Mouse (Mus musculus) kidney, postnatal 0 days (tissue): Measurements from ENCODE around the gene Gm21149. TPM values are rescaled to one million over a fixed set of nuclear protein-coding genes. Genes with fewer than 3 reads are reported as not detected.
"Not testable (repeated sequence)": the region's sequence is repeated elsewhere in the genome, so short reads cannot be mapped to it uniquely, and the experiment has no call there.

ENCODE experiments used
- ATAC-seq: fragments of 200-750 bp; cut with Nextera tagmentation; replicated peaks from 2 replicates; pipeline ENCODE4 v1.8.0; 2017; ENCODE audit warnings: low read depth, moderate number of reproducible peaks, moderate TSS enrichment, moderate library complexity; ENCODE audit not compliant: low FRiP score
- DNase-seq: peaks from one replicate; pipeline ENCODE4 v3.0.0-alpha.2; 2016; ENCODE audit warnings: low spot score
- H3K27ac ChIP-seq: fragments of 300-500 bp; sonication (generic); 2 replicates; pipeline ENCODE4 v1.5.1; 2014; ENCODE audit warnings: mild to moderate bottlenecking
- H3K27me3 ChIP-seq: fragments of 300-500 bp; sonication (generic); 2 replicates; pipeline ENCODE4 v1.6.1; 2014; ENCODE audit warnings: low read length, mixed read lengths; ENCODE audit not compliant: insufficient read depth
- H3K36me3 ChIP-seq: fragments of 300-500 bp; sonication (generic); 2 replicates; pipeline ENCODE4 v1.6.1; 2014; ENCODE audit warnings: low read length, mixed read lengths; ENCODE audit not compliant: insufficient read depth
- H3K4me1 ChIP-seq: fragments of 300-500 bp; sonication (generic); replicated peaks from 2 replicates; pipeline ENCODE4 v1.6.1; 2014; ENCODE audit warnings: antibody characterized with exemption, low read length, mixed read lengths; ENCODE audit not compliant: insufficient read depth
- H3K4me2 ChIP-seq: fragments of 300-500 bp; sonication (generic); 2 replicates; pipeline ENCODE4 v1.6.1; 2014; ENCODE audit warnings: mild to moderate bottlenecking, low read length, moderate library complexity, mixed read lengths
- H3K4me3 ChIP-seq: fragments of 300-500 bp; sonication (generic); replicated peaks from 2 replicates; pipeline ENCODE4 v1.5.1; 2014; ENCODE audit warnings: low read depth, low read length
- H3K9ac ChIP-seq: fragments of 300-500 bp; sonication (generic); 2 replicates; pipeline ENCODE4 v1.6.1; 2014; ENCODE audit warnings: low read depth, low read length
- H3K9me3 ChIP-seq: fragments of 300-500 bp; sonication (generic); replicated peaks from 2 replicates; pipeline ENCODE4 v1.6.1; 2016; ENCODE audit warnings: low read length, inconsistent platforms, mixed read lengths
- CTCF ChIP-seq: IDR thresholded peaks from 2 replicates; pipeline ENCODE4 v1.5.1; 2016; ENCODE audit warnings: antibody characterized with exemption, low read depth, mild to moderate bottlenecking, moderate library complexity
- WGBS: fragments of 180-500 bp; shearing (Covaris S2); extraction: QIAGEN DNeasy Blood & Tissue Kit; methylation state at CpG from one replicate; pipeline ENCODE4 v1.1.7; 2014; 5-methylcytosine and 5-hydroxymethylcytosine counted together
- polyA plus RNA-seq: library from polyadenylated mRNA; unstranded; fragments of >200 nt; fragmentation: Nextera tagmentation; extraction: Ambion mirVana; gene quantifications from 2 replicates; pipeline ENCODE4 v1.2.1, GENCODE M21; 2015

Gene Gm21149
- polyA plus RNA-seq, 1 experiment from 2014 or later = not detected

- not testable (repeated sequence) for H3K27ac ChIP-seq, H3K4me3 ChIP-seq, H3K4me1 ChIP-seq, ATAC-seq, DNase-seq, H3K36me3 ChIP-seq, H3K4me2 ChIP-seq, H3K9ac ChIP-seq, H3K9me3 ChIP-seq, H3K27me3 ChIP-seq
- 62% methylated on average over 8 of the region's 8 CpGs for WGBS
- TF ChIP-seq CTCF = peak; percentile 58
These were observed 14.7 kb downstream of the Gm21149 start for GRCm38 (mm10) chr5:15461613-15462012.

GRCm38 (mm10) chr5:15457865-15458571 lies 18.3 kb downstream of the Gm21149 start:
- H3K4me1 ChIP-seq, H3K27me3 ChIP-seq, H3K27ac ChIP-seq, H3K9me3 ChIP-seq, DNase-seq, H3K9ac ChIP-seq, H3K4me2 ChIP-seq, H3K4me3 ChIP-seq, H3K36me3 ChIP-seq: not testable (repeated sequence)
- 82% methylated on average over 3 of the region's 5 CpGs for WGBS
- ATAC-seq = 0 out of 2 replicates have a peak, but pooled peaks have one; percentile 43

Other genes with a start within 250 kb of the Gm21149 start
- gene Gm21190, start 52.7 kb upstream of the Gm21149 start, polyA plus RNA-seq = not detected in 2 replicates
- gene Gm21083, start 100.8 kb upstream of the Gm21149 start, polyA plus RNA-seq = not detected in 2 replicates
- not detected in 2 replicates for gene Speer4d, start 142.5 kb upstream of the Gm21149 start, polyA plus RNA-seq
- not detected in 2 replicates for gene 4930572O03Rik, start 180.5 kb upstream of the Gm21149 start, polyA plus RNA-seq
- gene Speer4c, start 237.7 kb upstream of the Gm21149 start, polyA plus RNA-seq = not detected in 2 replicates